32 mouse cellular contexts compared by ENCODE assay signal in the genomic region with DNA sequence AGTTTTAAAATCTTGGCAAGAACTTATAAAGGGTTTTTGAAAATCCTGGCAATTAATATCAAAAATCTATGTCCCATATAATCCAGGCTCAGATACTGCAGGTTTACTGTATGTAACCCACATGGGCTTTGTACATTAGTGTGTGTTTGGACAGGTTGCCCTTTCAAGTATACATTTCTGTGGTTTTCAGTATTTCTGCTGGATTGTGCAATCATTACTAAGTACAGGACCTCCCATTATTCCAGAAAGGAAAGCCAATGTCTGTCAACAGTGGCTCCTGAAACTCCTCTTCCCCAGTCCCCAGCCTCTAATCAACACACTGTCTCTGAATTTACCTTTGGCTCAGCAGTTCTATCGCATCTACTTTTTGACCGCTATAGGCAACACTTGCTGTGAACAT.
"Had no signal": no experiment of that assay in that cellular context is flagged by ENCODE, and none has a peak within 500 bp of the region (broad histone marks: within the 10 kb centered on the region; RNA-seq: fewer than 3 reads in every experiment).

No protein-coding gene starts in this region.

- H3K36me3 ChIP-seq: limb, embryonic 10.5 days; limb, embryonic 12.5 days; limb, embryonic 13.5 days; limb, embryonic 15.5 days; liver, embryonic 12.5 days; liver, embryonic 13.5 days; liver, embryonic 15.5 days; lung, embryonic 15.5 days; midbrain, embryonic 10.5 days; midbrain, embryonic 12.5 days; midbrain, embryonic 13.5 days; midbrain, embryonic 15.5 days; neural tube, embryonic 12.5 days; neural tube, embryonic 13.5 days had no signal

- H3K9me3 ChIP-seq: limb, embryonic 10.5 days; limb, embryonic 12.5 days; limb, embryonic 13.5 days; limb, embryonic 15.5 days; liver, embryonic 12.5 days; liver, embryonic 13.5 days; liver, embryonic 15.5 days; lung, embryonic 15.5 days; midbrain, embryonic 10.5 days; midbrain, embryonic 12.5 days; midbrain, embryonic 13.5 days; midbrain, embryonic 15.5 days; neural tube, embryonic 12.5 days; neural tube, embryonic 13.5 days had no signal

- H3K4me1 ChIP-seq: limb, embryonic 15.5 days; liver, embryonic 12.5 days; liver, embryonic 13.5 days; liver, embryonic 15.5 days; lung, embryonic 15.5 days; megakaryocyte, embryonic 14.5 days; midbrain, embryonic 12.5 days had no signal

- H3K27ac ChIP-seq: limb, embryonic 10.5 days; limb, embryonic 12.5 days; limb, embryonic 13.5 days; limb, embryonic 15.5 days; liver, embryonic 12.5 days; liver, embryonic 13.5 days; liver, embryonic 14.5 days; liver, embryonic 15.5 days; lung, embryonic 15.5 days; macrophage; midbrain, embryonic 10.5 days; midbrain, embryonic 12.5 days; midbrain, embryonic 13.5 days; midbrain, embryonic 15.5 days; neural tube, embryonic 12.5 days; neural tube, embryonic 13.5 days had no signal

- DNase-seq: left cerebral cortex, postnatal 4 days; liver; liver, embryonic 13.5 days; liver, postnatal 0 days; lung, adult 18-20 months; lung, adult 2 months; lung, embryonic 14.5 days; lung, postnatal 10 days; lung, postnatal 14 days; lung, postnatal 36 days; lung, postnatal 4 days; midbrain, embryonic 14.5 days had no signal

- H3K4me3 ChIP-seq: limb, embryonic 10.5 days; limb, embryonic 12.5 days; limb, embryonic 13.5 days; limb, embryonic 15.5 days; liver, embryonic 12.5 days; liver, embryonic 13.5 days; liver, embryonic 15.5 days; lung, embryonic 15.5 days; megakaryocyte, embryonic 14.5 days; midbrain, embryonic 10.5 days; midbrain, embryonic 12.5 days; midbrain, embryonic 13.5 days; midbrain, embryonic 15.5 days; myocyte; neural tube, embryonic 12.5 days; neural tube, embryonic 13.5 days had no signal

- H3K4me2 ChIP-seq: limb, embryonic 12.5 days; limb, embryonic 13.5 days; limb, embryonic 15.5 days; liver, embryonic 12.5 days; liver, embryonic 13.5 days; liver, embryonic 15.5 days; lung, embryonic 14.5 days; lung, embryonic 15.5 days; midbrain, embryonic 11.5 days; midbrain, embryonic 12.5 days; midbrain, embryonic 13.5 days; midbrain, embryonic 15.5 days; neural tube, embryonic 12.5 days; neural tube, embryonic 13.5 days had no signal

- H3K27me3 ChIP-seq: limb, embryonic 12.5 days; limb, embryonic 13.5 days; limb, embryonic 15.5 days; liver, embryonic 12.5 days; liver, embryonic 13.5 days; liver, embryonic 15.5 days; lung, embryonic 15.5 days; megakaryocyte, embryonic 14.5 days; midbrain, embryonic 12.5 days; midbrain, embryonic 13.5 days; midbrain, embryonic 15.5 days; neural tube, embryonic 12.5 days; neural tube, embryonic 13.5 days had no signal

- ATAC-seq: liver, embryonic 12.5 days; liver, postnatal 0 days; lung, postnatal 0 days; midbrain, embryonic 13.5 days; midbrain, embryonic 15.5 days; midbrain, embryonic 16.5 days had no signal

- H3K9ac ChIP-seq: limb, embryonic 12.5 days; limb, embryonic 13.5 days; limb, embryonic 15.5 days; liver, embryonic 12.5 days; liver, embryonic 13.5 days; liver, embryonic 14.5 days; liver, embryonic 15.5 days; liver, postnatal 0 days; lung, embryonic 14.5 days; lung, embryonic 15.5 days; midbrain, embryonic 12.5 days; midbrain, embryonic 13.5 days; midbrain, embryonic 15.5 days; neural tube, embryonic 12.5 days; neural tube, embryonic 13.5 days had no signal
